Mouse (Mus musculus) G1E-ER4 (cell line): Measurements from ENCODE around the gene Brsk2. TPM values are rescaled to one million over a fixed set of nuclear protein-coding genes. Genes with fewer than 3 reads are reported as not detected.

Source experiments
- GATA1 ChIP-seq: IDR thresholded peaks from one replicate; pipeline ENCODE4 v1.8.0; 2012; ENCODE audit warnings: low read length, inconsistent platforms
- polyA plus RNA-seq: library from polyadenylated mRNA; stranded (reverse); fragments of >175 nt; gene quantifications from 2 replicates; pipeline ENCODE4 v1.2.3, GENCODE M21; 2012

Gene Brsk2
- polyA plus RNA-seq, 1 experiment: 0.02 TPM

DNA sequence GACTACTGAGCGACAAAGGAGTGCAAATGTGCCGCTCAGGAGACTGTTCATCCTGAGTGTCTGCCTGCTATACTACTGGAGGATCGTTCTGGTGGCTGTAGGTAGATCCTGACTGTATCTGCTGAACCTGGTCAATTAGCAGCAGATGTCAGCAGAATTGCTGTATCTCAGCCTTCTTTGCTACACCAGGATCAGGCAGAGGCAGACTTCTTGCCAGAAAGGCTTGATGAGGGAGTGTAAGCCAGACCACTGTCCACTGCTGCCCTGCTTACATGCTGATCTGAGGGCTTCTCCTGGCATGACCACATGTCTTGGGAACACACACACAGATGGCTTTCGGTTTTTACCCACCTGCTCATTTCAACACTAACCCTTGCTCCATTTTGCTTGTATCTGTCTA, 2.3 kb downstream of the Brsk2 start:
- TF ChIP-seq GATA1: no peak

DNA sequence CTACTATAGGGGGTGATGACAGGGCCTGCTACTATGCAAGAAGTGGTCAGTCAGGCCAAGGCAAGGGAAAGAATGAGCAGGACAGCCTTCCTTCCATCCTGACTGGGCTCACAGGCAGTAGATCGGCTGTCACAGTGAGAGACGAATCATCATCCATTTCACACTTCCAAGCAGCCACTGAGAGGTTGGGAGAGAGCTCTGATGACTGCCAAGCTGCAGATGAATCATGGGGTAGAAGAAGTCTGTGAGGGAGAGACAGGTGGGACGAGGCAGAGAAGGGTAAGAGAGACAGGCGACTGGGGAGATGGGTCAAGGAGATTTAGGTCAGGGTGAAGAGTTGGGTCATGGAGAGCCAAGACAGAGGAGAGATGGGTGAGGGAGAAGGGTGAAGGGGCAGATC, 3.4 kb downstream of the Brsk2 start:
- no peak for TF ChIP-seq GATA1

DNA sequence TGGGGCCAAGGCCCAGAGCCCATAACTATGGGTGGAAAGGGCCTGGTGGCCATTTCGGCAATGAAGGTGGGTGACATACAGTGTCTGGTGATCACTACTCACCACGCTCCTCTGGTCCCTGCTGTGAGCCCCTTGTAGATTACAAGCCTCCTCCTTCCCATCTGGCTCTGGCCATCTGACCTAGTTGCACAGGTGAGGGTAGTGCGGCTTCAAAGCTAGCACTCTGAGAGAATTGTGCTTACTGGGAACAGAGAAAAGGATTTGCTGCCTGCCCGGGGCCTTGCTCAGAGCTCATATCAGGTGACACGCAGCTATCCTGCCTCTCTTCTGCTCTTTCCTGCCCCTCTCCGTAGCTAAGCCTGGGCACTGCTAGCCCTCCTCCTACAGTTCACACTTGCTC, 4.1 kb downstream of the Brsk2 start:
- no peak for TF ChIP-seq GATA1

DNA sequence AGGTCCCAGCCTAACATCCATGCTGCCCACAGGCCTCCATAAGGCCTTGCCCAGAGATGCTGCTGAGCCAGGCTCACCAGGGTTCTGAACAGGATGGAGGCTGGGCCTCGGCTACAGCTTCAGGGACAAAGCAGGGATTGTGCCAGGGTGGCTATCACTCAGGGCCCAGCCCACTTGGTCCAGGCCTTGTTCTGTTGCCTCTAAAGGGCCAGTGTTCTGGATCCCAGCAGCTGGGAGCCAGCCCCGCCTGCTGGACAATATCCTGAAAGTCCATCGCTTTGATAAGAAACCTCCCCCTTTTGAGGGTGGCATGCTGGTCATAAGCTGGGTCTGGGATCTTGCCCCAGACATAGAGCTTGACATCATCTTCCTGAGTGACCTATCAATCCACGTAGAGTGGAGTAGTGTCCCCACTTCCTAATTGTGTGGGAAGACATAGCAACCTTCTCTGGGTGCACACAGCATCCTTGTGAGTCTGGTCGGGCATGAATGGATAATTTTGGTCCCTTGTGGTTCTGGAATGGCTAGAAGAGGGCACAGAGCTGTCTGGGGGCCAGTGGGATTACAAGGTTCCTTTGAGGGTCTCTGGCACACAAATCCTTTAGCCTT, 6.1 kb downstream of the Brsk2 start:
- no peak for TF ChIP-seq GATA1

- TF ChIP-seq GATA1: no peak
Observed at GRCm38 (mm10) chr7:141956174-141956566, 6.6 kb downstream of the Brsk2 start.

DNA sequence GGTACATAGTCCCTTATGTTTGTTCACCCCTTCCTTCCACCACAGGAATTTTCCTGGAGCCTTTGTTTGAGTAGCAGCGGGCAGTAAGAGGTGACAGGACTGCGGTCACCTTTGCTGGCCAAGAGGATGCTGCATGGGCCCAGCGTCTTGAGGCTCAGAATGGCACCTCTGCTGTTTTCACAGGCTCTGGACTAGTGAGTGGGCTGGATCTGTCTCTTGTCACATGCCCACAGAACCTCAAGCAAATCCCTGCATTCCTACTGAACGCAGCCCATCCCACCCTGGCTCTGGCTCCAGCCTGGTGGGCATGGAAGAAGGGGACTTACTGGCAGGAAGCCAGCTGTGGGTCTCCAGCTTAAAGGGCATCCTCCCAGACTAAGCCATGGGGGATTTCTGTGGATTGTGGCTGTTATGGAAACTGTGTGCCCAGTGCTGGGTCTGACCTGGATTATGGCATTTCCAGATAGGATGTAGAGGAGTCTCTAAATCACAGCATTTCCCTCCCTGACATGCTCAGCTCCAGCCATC, 8.0 kb downstream of the Brsk2 start:
- TF ChIP-seq GATA1: no peak

DNA sequence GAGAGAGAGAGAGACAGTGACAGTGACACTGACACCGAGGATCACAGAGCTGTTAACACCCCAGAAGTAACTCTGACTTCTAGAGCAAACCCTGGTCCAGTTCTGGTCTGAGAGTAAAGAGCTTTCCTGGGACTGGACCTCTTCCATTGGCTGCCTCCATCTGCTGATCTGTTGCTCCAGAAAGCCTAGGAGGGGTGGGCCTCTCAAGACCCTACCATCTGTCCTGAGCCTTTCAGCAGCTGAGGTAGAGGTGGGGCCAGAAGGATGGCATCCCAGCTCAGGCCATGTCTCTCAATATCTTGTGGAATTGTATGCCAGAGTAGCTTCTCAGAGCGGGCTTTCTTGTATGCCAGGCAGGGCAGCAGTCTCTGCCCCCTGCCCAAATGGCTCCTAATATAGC, 8.7 kb downstream of the Brsk2 start:
- no peak for TF ChIP-seq GATA1

DNA sequence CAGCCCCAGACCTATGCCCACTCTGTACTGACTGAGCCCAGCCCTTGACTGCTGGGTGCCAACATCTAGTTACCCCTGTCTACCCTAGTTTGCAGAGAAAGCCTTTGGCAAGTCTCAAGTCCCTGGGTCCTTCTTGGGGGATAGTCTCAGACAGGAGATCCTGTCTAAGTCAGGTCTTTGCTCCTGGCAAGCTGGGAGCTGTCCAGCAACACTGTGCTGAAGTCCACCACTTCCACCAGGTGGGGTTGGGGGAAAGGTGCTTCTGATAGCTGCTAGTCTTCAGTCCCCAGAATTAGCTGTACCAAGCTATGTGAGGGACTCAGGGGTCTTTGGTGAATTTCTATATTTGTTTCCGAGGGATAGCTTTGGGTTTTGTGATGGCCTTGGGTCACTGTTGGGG, 9.6 kb downstream of the Brsk2 start:
- TF ChIP-seq GATA1: no peak

DNA sequence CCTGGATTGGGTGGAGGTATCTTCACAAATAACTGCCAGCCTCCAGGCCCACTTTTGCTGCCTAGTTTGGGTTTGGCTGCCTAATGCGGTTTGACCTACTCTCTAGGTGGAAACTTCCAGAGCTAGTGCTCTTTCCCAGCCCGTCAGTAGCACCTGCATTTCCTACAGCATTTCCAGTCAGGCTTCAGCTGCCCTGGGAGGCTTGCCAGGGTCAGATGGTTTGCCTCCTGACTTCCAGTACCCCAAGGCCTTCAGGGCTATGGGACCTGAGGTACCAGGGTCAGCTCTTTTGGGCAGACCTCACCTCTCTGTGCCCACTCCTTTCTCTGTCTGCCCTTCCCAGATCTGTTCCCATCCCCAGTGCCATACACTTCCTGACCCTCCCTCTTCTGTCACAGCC, 11.4 kb downstream of the Brsk2 start:
- TF ChIP-seq GATA1: no peak

- TF ChIP-seq GATA1: no peak
Observed at GRCm38 (mm10) chr7:141961491-141961890, 11.9 kb downstream of the Brsk2 start.

GRCm38 (mm10) chr7:141962521-141962920, 13.0 kb downstream of the Brsk2 start:
- TF ChIP-seq GATA1: no peak

GRCm38 (mm10) chr7:141966281-141966680, 16.7 kb downstream of the Brsk2 start:
- TF ChIP-seq GATA1: no peak

GRCm38 (mm10) chr7:141972831-141973619, 23.5 kb downstream of the Brsk2 start:
- TF ChIP-seq GATA1: no peak

GRCm38 (mm10) chr7:141978003-141978402, 28.5 kb downstream of the Brsk2 start:
- TF ChIP-seq GATA1: no peak

- TF ChIP-seq GATA1: no peak
Observed at GRCm38 (mm10) chr7:141979247-141979646, 29.7 kb downstream of the Brsk2 start.

DNA sequence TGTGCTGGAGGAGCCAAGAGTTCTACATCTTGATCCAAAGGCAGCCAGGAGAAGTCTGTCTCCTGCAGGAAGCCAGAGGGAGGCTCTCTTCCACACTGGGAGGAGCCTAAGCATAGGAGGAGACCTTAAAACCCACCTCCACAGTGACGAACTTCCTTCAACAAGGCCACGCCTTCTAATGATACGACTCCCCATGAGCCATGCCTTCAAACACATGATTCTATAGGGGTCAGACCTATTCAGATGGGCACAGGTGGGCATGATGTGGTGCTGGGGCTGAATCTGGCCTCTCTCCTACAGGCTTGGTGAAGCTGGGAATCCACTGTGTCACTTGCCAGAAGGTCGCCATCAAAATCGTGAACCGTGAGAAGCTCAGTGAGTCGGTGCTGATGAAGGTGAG, 31.7 kb downstream of the Brsk2 start:
- no peak for TF ChIP-seq GATA1

GRCm38 (mm10) chr7:141988314-141988806, 38.8 kb downstream of the Brsk2 start:
- no peak for TF ChIP-seq GATA1
